Mouse (Mus musculus): ENCODE measurements around the gene Fxyd1. TPM values are rescaled to one million over a fixed set of nuclear protein-coding genes. Genes with fewer than 3 reads are reported as not detected.

Gene Fxyd1
- polyA plus RNA-seq, 1 experiment from 2014 or later, result 135 TPM

Small RNA genes lying within 50 kb of the gene (microRNA-seq; reads per million reads assigned to microRNA genes)
- gene Mir7050 (ENCODE audit: borderline number of aligned reads), result not detected

Other genes with a start within 250 kb of the Fxyd1 start
- gene Ffar2, start 233.4 kb downstream of the Fxyd1 start, polyA plus RNA-seq (2014; fragmentation: Nextera tagmentation; extraction: Ambion mirVana), result 0.14 and 0.46 TPM in 2 replicates
- gene Ffar3, start 201.0 kb downstream of the Fxyd1 start, polyA plus RNA-seq (2014; fragmentation: Nextera tagmentation; extraction: Ambion mirVana), result not detected in 2 replicates
- not detected in 2 replicates for gene Ffar1, start 195.6 kb downstream of the Fxyd1 start, polyA plus RNA-seq (2014; fragmentation: Nextera tagmentation; extraction: Ambion mirVana)
- 0.22 TPM in 1 of 2 replicates, not detected in the other for gene Cd22, start 176.9 kb downstream of the Fxyd1 start, polyA plus RNA-seq (2014; fragmentation: Nextera tagmentation; extraction: Ambion mirVana)
- gene Mag, start 142.3 kb downstream of the Fxyd1 start, polyA plus RNA-seq (2014; fragmentation: Nextera tagmentation; extraction: Ambion mirVana), result 1.3 and 1.4 TPM in 2 replicates
- gene Hamp2, start 132.5 kb downstream of the Fxyd1 start, polyA plus RNA-seq (2014; fragmentation: Nextera tagmentation; extraction: Ambion mirVana), result 0.97 TPM in 1 of 2 replicates, not detected in the other
- not detected in 2 replicates for gene Hamp, start 113.2 kb downstream of the Fxyd1 start, polyA plus RNA-seq (2014; fragmentation: Nextera tagmentation; extraction: Ambion mirVana)
- gene Usf2, start 100.4 kb downstream of the Fxyd1 start, polyA plus RNA-seq (2014; fragmentation: Nextera tagmentation; extraction: Ambion mirVana), result 18.3 and 23.8 TPM in 2 replicates
- gene Lsr, start 83.7 kb downstream of the Fxyd1 start, polyA plus RNA-seq (2014; fragmentation: Nextera tagmentation; extraction: Ambion mirVana), result 22.7 and 26.0 TPM in 2 replicates
- gene Fam187b, start 83.4 kb downstream of the Fxyd1 start, polyA plus RNA-seq (2014; fragmentation: Nextera tagmentation; extraction: Ambion mirVana), result 1.6 and 2.3 TPM in 2 replicates
- 57.0 and 64.6 TPM in 2 replicates for gene Fxyd5, start 14.7 kb downstream of the Fxyd1 start, polyA plus RNA-seq (2014; fragmentation: Nextera tagmentation; extraction: Ambion mirVana)
- gene Fxyd7, start 5.7 kb downstream of the Fxyd1 start, polyA plus RNA-seq (2014; fragmentation: Nextera tagmentation; extraction: Ambion mirVana), result 37.0 and 40.9 TPM in 2 replicates
- gene Lgi4, start 2.1 kb upstream of the Fxyd1 start, polyA plus RNA-seq (2014; fragmentation: Nextera tagmentation; extraction: Ambion mirVana), result 0.86 and 1.6 TPM in 2 replicates
- 48.8 and 71.7 TPM in 2 replicates for gene Fxyd3, start 19.5 kb upstream of the Fxyd1 start, polyA plus RNA-seq (2014; fragmentation: Nextera tagmentation; extraction: Ambion mirVana)
- gene Hpn, start 58.1 kb upstream of the Fxyd1 start, polyA plus RNA-seq (2014; fragmentation: Nextera tagmentation; extraction: Ambion mirVana), result 4.4 and 4.9 TPM in 2 replicates
- 8.5 and 9.4 TPM in 2 replicates for gene Scn1b, start 69.8 kb upstream of the Fxyd1 start, polyA plus RNA-seq (2014; fragmentation: Nextera tagmentation; extraction: Ambion mirVana)
- gene Gramd1a, start 98.7 kb upstream of the Fxyd1 start, polyA plus RNA-seq (2014; fragmentation: Nextera tagmentation; extraction: Ambion mirVana), result 65.4 and 65.7 TPM in 2 replicates
- gene Scgb2b2, start 233.3 kb upstream of the Fxyd1 start, polyA plus RNA-seq (2014; fragmentation: Nextera tagmentation; extraction: Ambion mirVana), result not detected in 2 replicates
- gene Scgb1b2, start 234.6 kb upstream of the Fxyd1 start, polyA plus RNA-seq (2014; fragmentation: Nextera tagmentation; extraction: Ambion mirVana), result not detected in 2 replicates

Measured in embryonic facial prominence, embryonic 14.5 days (tissue).